Mouse (Mus musculus) forebrain, embryonic 12.5 days (tissue): ENCODE measurements around the gene Nsrp1. TPM values are rescaled to one million over a fixed set of nuclear protein-coding genes. Genes with fewer than 3 reads are reported as not detected.
"Not testable (repeated sequence)": the region's sequence is repeated elsewhere in the genome, so short reads cannot be mapped to it uniquely, and the experiment has no call there.

ENCODE experiments used
- ATAC-seq: fragments of 200-750 bp; cut with Nextera tagmentation; 2 replicates; pipeline ENCODE4 v1.8.0; 2017; ENCODE audit warnings: moderate TSS enrichment; ENCODE audit not compliant: low FRiP score
- H3K27ac ChIP-seq: fragments of 300-500 bp; sonication (generic); 2 replicates; pipeline ENCODE4 v1.5.1; 2016; ENCODE audit warnings: mild to moderate bottlenecking
- H3K27me3 ChIP-seq: fragments of 300-500 bp; sonication (generic); 2 replicates; pipeline ENCODE4 v1.6.1; 2016; ENCODE audit warnings: mild to moderate bottlenecking
- H3K36me3 ChIP-seq: fragments of 300-500 bp; sonication (generic); replicated peaks from 2 replicates; pipeline ENCODE4 v1.6.1; 2016; ENCODE audit warnings: mild to moderate bottlenecking
- H3K4me1 ChIP-seq: fragments of 300-500 bp; sonication (generic); 2 replicates; pipeline ENCODE4 v1.6.1; 2016
- H3K4me2 ChIP-seq: fragments of 300-500 bp; sonication (generic); 2 replicates; pipeline ENCODE4 v1.6.1; 2016; ENCODE audit warnings: mild to moderate bottlenecking, moderate library complexity
- H3K4me3 ChIP-seq: fragments of 300-500 bp; sonication (generic); replicated peaks from 2 replicates; pipeline ENCODE4 v1.5.1; 2016; ENCODE audit warnings: mild to moderate bottlenecking
- H3K9ac ChIP-seq: fragments of 300-500 bp; sonication (generic); 2 replicates; pipeline ENCODE4 v1.6.1; 2016; ENCODE audit warnings: mild to moderate bottlenecking
- H3K9me3 ChIP-seq: fragments of 300-500 bp; sonication (generic); 2 replicates; pipeline ENCODE4 v1.6.1; 2016
- WGBS: fragments of 180-500 bp; shearing (Covaris S2); methylation state at CpG from one replicate; pipeline ENCODE4 v1.1.7; 2016; 5-methylcytosine and 5-hydroxymethylcytosine counted together
- polyA plus RNA-seq: library from polyadenylated mRNA; unstranded; fragments of >200 nt; fragmentation: Nextera tagmentation; extraction: Ambion mirVana; gene quantifications from 2 replicates; pipeline ENCODE4 v1.2.1, GENCODE M21; 2016

The Nsrp1 gene
- polyA plus RNA-seq, 1 experiment from 2014 or later = 79.9 TPM

DNA sequence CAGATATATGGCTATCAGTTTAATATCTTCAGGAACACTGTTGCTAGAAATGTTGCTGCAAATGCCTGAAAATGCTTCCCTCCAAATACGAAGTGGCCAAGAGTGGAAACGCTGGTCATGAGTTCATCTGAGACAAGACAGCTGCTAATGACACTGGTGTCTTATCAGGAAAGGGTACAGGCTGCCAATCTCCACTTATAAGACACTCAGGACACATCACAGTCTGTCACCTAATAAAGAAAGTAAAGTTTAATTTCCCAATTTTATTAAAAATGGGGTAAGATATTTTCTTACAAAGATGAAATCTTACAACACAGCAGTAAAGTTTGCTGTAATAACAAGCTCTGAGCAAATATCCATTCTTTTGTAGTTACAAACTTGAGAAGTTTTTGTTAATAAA is 10.9 kb upstream of the Nsrp1 start:
- WGBS = 74% methylated on average over 2 of the region's 2 CpGs
- H3K9me3 ChIP-seq = no peaks in the 10 kb centered on the region
- H3K9ac ChIP-seq = no peak overlapping the region
- no peak overlapping the region for H3K4me2 ChIP-seq
- no peak overlapping the region for H3K4me3 ChIP-seq
- no peaks in the 10 kb centered on the region for H3K36me3 ChIP-seq
- no peaks in the 10 kb centered on the region for H3K4me1 ChIP-seq
- 0 out of 2 replicates have a peak, but pooled peaks cover 3% of the 10 kb centered on the region for H3K27me3 ChIP-seq
- ATAC-seq = no peak
- H3K27ac ChIP-seq = no peak overlapping the region

- Histone ChIP-seq H3K9ac (no peak overlapping the region), H3K36me3 (no peaks in the 10 kb centered on the region), H3K27ac (no peak overlapping the region), H3K4me3 (no peak overlapping the region), H3K27me3 (peaks cover 11% of the 10 kb centered on the region; the same call in 1 of the 2 replicates), H3K4me2 (no peak overlapping the region), H3K4me1 (no peaks in the 10 kb centered on the region), H3K9me3 (no peaks in the 10 kb centered on the region)
- 81% methylated on average over 2 of the region's 2 CpGs for WGBS
- no peak for ATAC-seq
Observed at GRCm38 (mm10) chr11:77087004-77087403, 8.8 kb upstream of the Nsrp1 start.

DNA sequence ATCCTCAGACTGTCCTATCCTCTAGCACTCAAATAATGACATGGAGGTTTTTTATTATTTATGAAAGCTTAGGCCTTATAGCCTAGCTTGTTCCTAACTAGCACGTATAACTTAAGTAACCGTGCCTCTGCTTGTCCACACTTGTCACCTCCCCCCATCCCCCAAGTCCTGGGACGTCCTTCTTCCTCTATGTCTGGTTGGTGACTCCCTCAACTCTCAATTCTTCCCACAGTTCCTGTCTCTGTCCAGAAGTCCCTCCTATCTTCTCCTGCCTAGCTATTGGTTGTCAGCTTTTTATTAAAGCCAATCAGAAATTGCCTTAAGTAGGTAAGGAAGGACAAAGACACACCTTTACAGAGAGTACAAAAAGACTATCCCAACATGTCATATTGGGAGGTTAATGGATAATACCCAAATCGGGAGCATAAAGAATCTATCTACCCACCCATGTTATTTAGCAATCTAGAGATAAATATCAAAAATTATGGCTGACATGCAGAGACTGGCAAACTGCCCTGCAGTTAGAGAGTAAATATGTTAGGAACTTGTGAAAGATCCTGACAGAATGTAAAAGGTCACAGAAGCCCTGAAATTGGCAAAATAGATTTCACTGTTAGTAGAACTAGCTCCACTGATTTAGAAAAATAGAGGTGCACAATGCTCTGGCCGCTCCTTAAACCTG is 5.9 kb upstream of the Nsrp1 start:
- H3K4me3 ChIP-seq = no peak overlapping the region
- WGBS = 73% methylated on average over 5 of the region's 5 CpGs
- no peak overlapping the region for H3K4me2 ChIP-seq
- H3K36me3 ChIP-seq = no peaks in the 10 kb centered on the region
- no peak overlapping the region for H3K9ac ChIP-seq
- H3K27me3 ChIP-seq = peaks cover 23% of the 10 kb centered on the region
- ATAC-seq = no peak
- H3K4me1 ChIP-seq = no peaks in the 10 kb centered on the region
- H3K27ac ChIP-seq = no peak overlapping the region
- H3K9me3 ChIP-seq = no peaks in the 10 kb centered on the region

- 97% methylated on average over 1 of the region's 1 CpGs for WGBS
Observed at GRCm38 (mm10) chr11:77079361-77079760, 1.1 kb upstream of the Nsrp1 start.

DNA sequence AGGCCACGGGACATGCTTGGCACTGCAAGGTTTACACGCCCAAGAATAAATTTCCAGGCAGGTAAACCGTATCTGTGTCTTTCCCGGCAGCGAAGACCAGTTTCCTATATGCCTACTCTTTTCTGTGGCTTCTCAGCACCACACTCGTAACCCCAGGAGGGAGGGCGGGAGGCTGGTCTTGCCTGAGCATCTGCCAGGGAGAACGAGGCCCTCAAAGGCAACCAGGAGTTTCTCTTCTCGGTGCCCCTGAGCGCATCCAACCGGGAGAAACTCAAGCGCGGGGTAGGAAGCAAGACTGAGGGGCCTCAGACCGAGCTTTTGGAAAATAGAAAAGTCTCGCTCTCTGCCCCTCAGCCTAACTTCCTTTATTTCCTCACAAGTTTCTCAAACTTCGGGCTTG is 443 bp downstream of the Nsrp1 start:
- peaks cover 30% of the 10 kb centered on the region for H3K36me3 ChIP-seq
- H3K4me1 ChIP-seq = peaks cover 8% of the 10 kb centered on the region
- ATAC-seq = no peak
- peak overlapping the region; percentile 88 for H3K9ac ChIP-seq
- 2% methylated on average over 16 of the region's 16 CpGs for WGBS
- H3K27ac ChIP-seq = peak overlapping the region; percentile 89
- peaks cover 19% of the 10 kb centered on the region for H3K27me3 ChIP-seq
- H3K9me3 ChIP-seq = no peaks in the 10 kb centered on the region
- peak overlapping the region; percentile 79 for H3K4me3 ChIP-seq
- peak overlapping the region; percentile 75 for H3K4me2 ChIP-seq

More at GRCm38 (mm10) chr11:77079361-77079760, 1.1 kb upstream of the Nsrp1 start:
- no peak for ATAC-seq
- Histone ChIP-seq H3K4me1 (peaks cover 8% of the 10 kb centered on the region), H3K9me3 (no peaks in the 10 kb centered on the region), H3K4me2 (no peak overlapping the region), H3K4me3 (no peak overlapping the region), H3K9ac (no peak overlapping the region), H3K27ac (no peak overlapping the region), H3K36me3 (peaks cover 19% of the 10 kb centered on the region), H3K27me3 (peaks cover 23% of the 10 kb centered on the region)

GRCm38 (mm10) chr11:77077331-77077730 is 904 bp downstream of the Nsrp1 start:
- Histone ChIP-seq H3K9ac (peak overlapping the region; percentile 88), H3K27me3 (peaks cover 19% of the 10 kb centered on the region), H3K4me2 (peak overlapping the region; percentile 75), H3K36me3 (peaks cover 31% of the 10 kb centered on the region), H3K4me3 (peak overlapping the region; percentile 79)
- not testable (repeated sequence) for H3K27ac ChIP-seq, ATAC-seq, H3K4me1 ChIP-seq, H3K9me3 ChIP-seq
- 60% methylated on average over 4 of the region's 4 CpGs for WGBS

DNA sequence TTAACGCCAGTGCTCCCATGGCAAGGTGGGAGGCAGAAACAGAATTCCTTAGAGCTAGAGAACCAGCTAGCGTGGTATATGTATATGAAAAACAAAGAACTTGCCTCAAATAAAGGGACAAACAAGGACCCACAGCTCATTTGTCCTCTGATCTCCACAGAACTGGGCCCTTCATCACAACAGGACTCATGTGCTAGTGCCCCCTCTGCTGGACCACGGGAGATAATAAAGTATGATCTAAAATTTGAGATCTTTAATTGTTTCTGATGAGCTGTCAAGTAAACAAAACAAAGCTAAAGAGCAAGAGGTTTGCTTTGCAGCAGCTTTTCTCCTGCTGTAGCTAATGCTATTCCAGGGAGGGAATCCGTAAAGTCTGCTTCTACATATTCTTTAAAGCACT is 7.5 kb downstream of the Nsrp1 start:
- Histone ChIP-seq H3K36me3 (peaks cover 37% of the 10 kb centered on the region), H3K27me3 (no peaks in the 10 kb centered on the region), H3K9me3 (no peaks in the 10 kb centered on the region), H3K27ac (no peak overlapping the region), H3K4me3 (no peak overlapping the region), H3K4me1 (no peaks in the 10 kb centered on the region), H3K4me2 (no peak overlapping the region), H3K9ac (no peak overlapping the region)
- whole genome bisulfite sequencing = 80% methylated on average over 4 of the region's 4 CpGs
- no peak for ATAC-seq

DNA sequence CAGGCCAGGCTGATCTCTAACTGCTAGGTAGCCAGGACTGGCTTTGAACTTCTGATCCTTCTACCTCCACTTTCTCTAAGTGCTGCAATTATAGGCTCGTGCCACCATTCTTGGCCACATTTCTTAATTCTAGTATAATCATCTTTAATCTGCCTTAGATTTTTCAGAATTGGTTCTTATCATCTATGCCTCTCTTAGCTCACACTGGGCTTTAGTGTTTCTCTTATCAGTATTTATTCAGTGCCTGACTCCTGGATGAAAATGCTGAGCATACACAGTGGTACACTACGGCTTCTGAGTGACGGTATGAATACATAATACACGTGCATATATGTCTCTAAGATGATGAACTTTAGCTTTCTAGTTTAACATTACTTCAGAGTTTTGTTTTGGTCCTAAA is 9.4 kb downstream of the Nsrp1 start:
- no peak overlapping the region for H3K27ac ChIP-seq
- H3K9ac ChIP-seq = no peak overlapping the region
- no peak overlapping the region for H3K4me2 ChIP-seq
- no peaks in the 10 kb centered on the region for H3K4me1 ChIP-seq
- peaks cover 19% of the 10 kb centered on the region for H3K36me3 ChIP-seq
- H3K4me3 ChIP-seq = no peak overlapping the region
- no peaks in the 10 kb centered on the region for H3K9me3 ChIP-seq
- WGBS = 97% methylated on average over 4 of the region's 4 CpGs
- no peak for ATAC-seq
- no peaks in the 10 kb centered on the region for H3K27me3 ChIP-seq

GRCm38 (mm10) chr11:77063406-77063805 is 14.8 kb downstream of the Nsrp1 start:
- no peak for ATAC-seq
- Histone ChIP-seq H3K36me3 (0 out of 2 replicates have a peak, but pooled peaks cover 5% of the 10 kb centered on the region), H3K4me1 (no peaks in the 10 kb centered on the region), H3K9ac (no peak overlapping the region), H3K27ac (no peak overlapping the region), H3K4me3 (no peak overlapping the region), H3K4me2 (no peak overlapping the region), H3K27me3 (no peaks in the 10 kb centered on the region), H3K9me3 (no peaks in the 10 kb centered on the region)
- 96% methylated on average over 2 of the region's 2 CpGs for WGBS

- Histone ChIP-seq H3K27ac (no peak overlapping the region), H3K36me3 (0 out of 2 replicates have a peak, but pooled peaks cover 5% of the 10 kb centered on the region), H3K9me3 (no peaks in the 10 kb centered on the region), H3K4me2 (no peak overlapping the region), H3K4me1 (no peaks in the 10 kb centered on the region), H3K27me3 (no peaks in the 10 kb centered on the region), H3K4me3 (no peak overlapping the region), H3K9ac (no peak overlapping the region)
- WGBS = 80% methylated on average over 5 of the region's 5 CpGs
- ATAC-seq = no peak
Observed at GRCm38 (mm10) chr11:77061951-77062350, 16.3 kb downstream of the Nsrp1 start.

- H3K9me3 ChIP-seq = no peaks in the 10 kb centered on the region
- ATAC-seq = no peak
- no peak overlapping the region for H3K9ac ChIP-seq
- H3K4me2 ChIP-seq = no peak overlapping the region
- H3K4me1 ChIP-seq = 0 out of 2 replicates have a peak, but pooled peaks cover 3% of the 10 kb centered on the region
- H3K36me3 ChIP-seq = peaks cover 23% of the 10 kb centered on the region
- WGBS = 68% methylated on average over 2 of the region's 2 CpGs
- H3K4me3 ChIP-seq = no peak overlapping the region
- no peaks in the 10 kb centered on the region for H3K27me3 ChIP-seq
- no peak overlapping the region for H3K27ac ChIP-seq
Observed at GRCm38 (mm10) chr11:77042816-77043215, 35.4 kb downstream of the Nsrp1 start.

GRCm38 (mm10) chr11:77041891-77042290 is 36.3 kb downstream of the Nsrp1 start:
- no peak overlapping the region for H3K4me3 ChIP-seq
- no peaks in the 10 kb centered on the region for H3K9me3 ChIP-seq
- H3K27ac ChIP-seq = no peak overlapping the region
- 0 out of 2 replicates have a peak, but pooled peaks cover 3% of the 10 kb centered on the region for H3K4me1 ChIP-seq
- peaks cover 18% of the 10 kb centered on the region for H3K36me3 ChIP-seq
- H3K27me3 ChIP-seq = no peaks in the 10 kb centered on the region
- no peak overlapping the region for H3K4me2 ChIP-seq
- H3K9ac ChIP-seq = no peak overlapping the region
- WGBS = 86% methylated on average over 4 of the region's 4 CpGs
- ATAC-seq = no peak
